Mouse (Mus musculus): ENCODE measurements at regions not wholly inside any gene's neighbourhood (a gene's known extent, or its start where the extent isn't known, plus 50 kb on each side); places are given as distances from the start of the nearest gene placed in this dataset.

- intact Hi-C loops (cut with DNase I), result no loop called here
- DNase-seq (ENCODE audit: low spot score in 2 of 2), result no peak
Observed at GRCm38 (mm10) chr12:8111484-8111883, 96.4 kb upstream of the Ldah start.

- intact Hi-C loops (cut with DNase I), result no loop called here
- DNase-seq (ENCODE audit: low spot score in 2 of 2), result no peak
Observed at GRCm38 (mm10) chr12:8155566-8155965, 52.3 kb upstream of the Ldah start.

Measured in left cerebral cortex, postnatal 25 days (tissue).